Mouse (Mus musculus) C2C12 (cell line): ENCODE measurements at regions not wholly inside any gene's neighbourhood (a gene's known extent, or its start where the extent isn't known, plus 50 kb on each side); places are given as distances from the start of the nearest gene placed in this dataset.

Experiments
- CEBPB ChIP-seq: IDR thresholded peaks from one replicate; pipeline ENCODE4 v1.6.1; 2011; ENCODE audit warnings: low read depth, mild to moderate bottlenecking, control low read depth, moderate library complexity
- CTCF ChIP-seq: IDR thresholded peaks from one replicate; pipeline ENCODE4 v1.5.1; 2011; ENCODE audit not compliant: control insufficient read depth, insufficient read depth, insufficient read length
- FOSL1 ChIP-seq: IDR thresholded peaks from one replicate; pipeline ENCODE4 v1.8.0; 2011; ENCODE audit warnings: mild to moderate bottlenecking, low read length; ENCODE audit not compliant: poor library complexity, insufficient read depth, severe bottlenecking
- MAX ChIP-seq: IDR thresholded peaks from one replicate; pipeline ENCODE4 v1.6.1; 2011; ENCODE audit warnings: mild to moderate bottlenecking, control low read depth
- MYOD1 ChIP-seq: IDR thresholded peaks from one replicate; pipeline ENCODE4 v1.6.1; 2011; ENCODE audit warnings: low read depth; ENCODE audit not compliant: control insufficient read depth, insufficient read length
- MYOG ChIP-seq: IDR thresholded peaks from one replicate; pipeline ENCODE4 v1.6.1; 2011; ENCODE audit not compliant: control insufficient read depth, insufficient read length; ENCODE audit errors: extremely low read depth
- USF1 ChIP-seq: IDR thresholded peaks from one replicate; pipeline ENCODE4 v1.6.1; 2011; ENCODE audit warnings: low read depth, mild to moderate bottlenecking, control low read depth, moderate library complexity

DNA sequence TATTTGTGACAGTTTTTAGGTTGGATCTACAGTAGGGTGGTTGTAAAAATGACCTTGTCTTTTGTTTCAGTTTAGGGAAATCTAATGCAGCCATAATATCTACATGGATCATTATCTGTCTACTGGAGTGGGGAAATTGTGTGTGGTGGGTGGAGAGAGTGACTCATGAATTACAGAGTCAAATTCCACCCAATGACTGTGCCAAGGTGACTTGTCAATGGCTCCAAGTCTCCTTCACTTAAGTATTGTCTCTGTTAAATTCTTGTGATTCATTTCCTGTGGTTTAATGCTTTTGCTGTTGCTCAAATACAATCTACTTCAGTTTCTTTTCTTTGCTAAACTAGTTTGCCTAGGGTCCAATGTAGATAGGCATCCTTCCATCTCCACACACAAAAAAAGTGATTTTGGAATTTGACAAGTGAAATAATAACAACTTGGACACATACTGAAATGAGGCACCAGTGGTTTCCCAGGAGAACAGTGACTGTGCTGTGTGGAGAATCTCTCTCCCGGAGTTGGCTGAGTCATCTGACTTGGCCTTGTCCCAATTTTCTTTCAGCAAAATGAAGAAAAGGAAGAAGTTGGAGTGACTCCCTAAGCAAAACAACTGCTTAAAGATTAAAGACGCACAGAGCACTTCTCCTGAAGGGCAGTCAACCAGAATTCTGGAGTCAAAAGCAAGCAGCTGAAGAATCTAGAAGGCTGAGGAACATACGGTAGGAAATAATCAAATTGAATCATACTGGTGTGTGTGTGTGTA lies 352.2 kb downstream of the Kcnh5 start:
- TF ChIP-seq CTCF (no peak), FOSL1 (peak; percentile 83), CEBPB (peak; percentile 29), USF1 (peak; percentile 21), MYOD1 (peak; percentile 16), MYOG (no peak), MAX (no peak)
